Mouse (Mus musculus): Measurements from ENCODE around the gene Qprt.

DNA sequence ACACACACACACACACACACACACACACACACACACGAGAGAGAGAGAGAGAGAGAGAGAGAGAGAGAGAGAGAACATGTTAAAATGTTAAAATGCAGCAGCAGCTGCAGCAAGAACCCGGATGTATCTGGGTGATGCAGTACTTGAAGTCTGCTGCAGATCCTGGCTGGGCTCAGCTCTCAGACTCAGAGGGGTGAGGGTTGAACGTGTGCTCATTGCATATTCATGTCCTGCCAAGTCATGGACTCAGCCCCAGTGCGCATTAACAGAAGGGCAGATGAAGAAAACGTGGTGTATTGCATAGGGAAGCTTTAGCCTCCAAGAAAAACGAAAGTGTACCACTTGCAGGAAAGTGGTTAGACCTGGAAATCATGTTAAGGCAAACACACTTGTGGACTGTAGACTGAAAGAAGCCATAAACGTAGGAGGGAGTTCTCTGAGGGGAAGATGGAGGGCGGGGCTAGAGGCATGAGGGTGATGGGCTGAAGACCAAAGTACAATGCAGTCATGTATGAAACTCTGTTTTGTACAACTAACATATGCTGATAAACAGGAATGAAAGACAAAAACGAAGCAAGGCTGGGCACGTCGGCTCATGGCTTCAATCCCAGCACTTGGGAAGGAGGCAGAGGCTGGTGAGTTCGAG, 8.3 kb downstream of the Qprt start:
- no peak for TF ChIP-seq CTCF (IDR thresholded peaks at IDR 0.05; ENCODE audit: borderline replicate concordance, extremely low read depth, insufficient read depth, insufficient read length)
- no peak for TF ChIP-seq POLR2A (IDR thresholded peaks at IDR 0.05; ENCODE audit: borderline replicate concordance, extremely low read depth, insufficient read depth, insufficient read length, poor library complexity, severe bottlenecking)
